Mouse (Mus musculus): Measurements from ENCODE around the gene Tsga10ip. TPM values are rescaled to one million over a fixed set of nuclear protein-coding genes. Genes with fewer than 3 reads are reported as not detected.
A peak's percentile ranks its signal among the peaks of the same experiment; 100 is the strongest.
"Not testable (repeated sequence)": the region's sequence is repeated elsewhere in the genome, so short reads cannot be mapped to it uniquely, and the experiment has no call there.

Gene Tsga10ip
- polyA plus RNA-seq, 1 experiment from 2014 or later = 1.9 TPM

DNA sequence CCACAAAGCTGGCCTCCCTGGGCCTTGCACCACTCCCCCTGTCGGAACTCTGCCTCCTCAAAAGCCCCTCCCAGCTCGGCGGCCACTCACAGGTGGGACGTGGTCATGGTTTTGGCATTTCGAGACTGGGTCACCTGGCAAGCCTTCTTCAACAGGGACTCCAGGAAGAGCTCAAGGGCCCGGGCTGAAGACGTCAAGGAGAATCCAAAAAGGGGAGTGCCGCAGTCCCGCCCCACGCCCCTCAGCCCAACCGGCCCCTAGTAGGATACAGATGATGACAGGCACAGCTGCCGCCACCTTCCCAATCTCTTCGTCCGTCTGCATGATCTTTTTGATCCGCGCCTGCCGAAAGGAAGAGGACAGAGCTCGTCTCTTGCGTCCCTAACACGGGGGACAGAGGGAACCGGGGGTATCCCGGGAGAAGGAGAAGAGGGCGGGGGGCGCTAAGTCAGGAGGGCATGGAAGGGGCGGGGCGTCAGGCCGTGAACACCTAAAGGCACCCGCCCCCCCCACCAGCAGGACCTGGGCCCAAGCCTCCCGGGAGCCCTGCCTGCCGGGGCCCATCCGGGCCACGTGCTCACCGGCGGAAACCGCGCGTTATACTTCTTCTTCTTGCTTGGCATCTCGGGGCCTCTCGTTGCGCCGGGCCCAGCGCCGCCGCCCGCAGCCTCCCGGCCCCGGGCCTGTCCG, 21.9 kb upstream of the Tsga10ip start:
- peak; percentile 77 for DNase-seq (ENCODE audit: low spot score)

DNA sequence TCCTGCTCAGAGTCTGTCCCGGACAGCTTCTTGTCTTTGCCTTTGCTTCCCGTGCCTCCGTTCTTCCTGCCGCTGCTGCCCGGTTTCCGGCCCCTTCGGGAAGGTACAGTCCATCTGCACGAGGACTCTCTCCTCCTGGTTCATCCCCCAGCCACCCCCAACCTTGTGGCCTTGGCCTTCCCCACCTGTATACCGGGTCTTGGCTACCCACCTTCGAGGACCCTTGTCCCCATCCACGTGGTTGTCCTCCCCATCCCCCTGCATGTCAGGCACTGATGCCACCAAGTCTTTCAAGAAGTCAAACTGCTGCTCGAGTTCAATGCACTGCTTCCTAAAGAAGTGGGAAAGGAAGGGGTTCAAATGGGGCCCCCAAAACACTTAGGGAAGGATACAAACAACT, 21.2 kb upstream of the Tsga10ip start:
- no peak for DNase-seq (ENCODE audit: low spot score)

DNA sequence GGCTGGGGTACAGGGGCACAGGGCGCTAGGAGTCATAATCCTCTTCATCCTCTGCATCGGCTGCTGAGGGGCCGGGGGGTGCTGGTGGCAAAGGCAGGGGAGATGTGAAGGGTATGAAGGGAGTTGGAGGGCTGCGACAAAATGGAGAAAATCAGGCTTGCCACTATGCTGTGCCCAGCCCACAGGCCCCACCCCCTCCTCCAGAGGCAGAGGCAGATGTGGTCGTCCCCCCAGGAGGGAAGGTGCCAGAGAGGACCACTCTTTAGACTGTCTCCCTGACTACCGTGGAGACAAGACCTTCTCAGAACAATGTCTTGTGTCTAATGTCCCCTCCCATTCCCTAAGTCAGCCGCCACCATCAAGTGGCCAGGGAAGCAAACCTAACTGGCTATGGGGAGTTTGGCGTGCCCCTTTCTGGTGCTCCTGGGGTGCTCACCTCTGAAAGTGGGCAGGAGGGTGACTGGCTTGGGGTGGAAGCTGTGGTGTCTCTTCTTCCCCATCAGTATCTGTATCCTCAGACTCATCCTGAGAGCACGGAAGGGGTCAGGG, 20.6 kb upstream of the Tsga10ip start:
- no peak for DNase-seq (ENCODE audit: low spot score)

DNA sequence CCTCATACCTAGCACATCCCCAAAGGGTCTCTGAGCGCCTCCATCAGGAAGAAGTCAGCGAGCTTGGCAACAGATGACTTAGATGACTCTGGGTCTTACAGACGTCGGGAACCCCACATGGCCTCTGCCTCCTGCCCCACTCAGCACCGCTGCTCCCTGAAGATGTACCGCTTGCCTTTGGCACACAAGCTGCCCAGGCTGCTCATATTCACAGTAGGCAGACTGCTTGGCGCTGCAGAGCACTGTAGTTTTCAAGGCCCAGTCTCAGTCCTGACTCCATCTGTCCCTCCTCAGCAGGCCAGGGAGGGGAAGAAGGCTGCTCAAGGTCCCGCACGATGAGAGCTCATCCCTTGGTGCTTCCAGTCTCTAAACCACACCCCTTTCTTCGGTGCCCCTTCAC, 19.9 kb upstream of the Tsga10ip start:
- DNase-seq (ENCODE audit: low spot score) = no peak

DNA sequence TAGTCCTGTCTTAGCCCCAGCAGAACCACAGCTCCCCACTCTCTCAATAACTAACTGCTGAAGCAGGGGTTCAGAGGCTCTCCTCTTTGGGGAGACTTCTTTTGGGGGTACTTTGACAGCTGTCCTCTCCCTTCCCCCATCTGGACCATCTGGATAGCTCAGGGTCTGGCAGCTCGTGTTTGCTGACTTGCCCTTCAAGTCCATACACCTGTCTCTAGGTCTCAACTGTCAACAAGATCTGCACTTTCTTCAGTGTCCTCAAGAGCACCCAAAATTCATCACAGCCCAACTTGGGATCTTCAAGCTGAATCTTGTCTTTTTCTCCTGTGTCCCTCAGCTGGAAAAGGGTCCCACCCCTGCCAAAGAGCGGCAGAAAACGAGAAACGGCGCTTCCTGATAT, 19.5 kb upstream of the Tsga10ip start:
- no peak for DNase-seq (ENCODE audit: low spot score)

DNA sequence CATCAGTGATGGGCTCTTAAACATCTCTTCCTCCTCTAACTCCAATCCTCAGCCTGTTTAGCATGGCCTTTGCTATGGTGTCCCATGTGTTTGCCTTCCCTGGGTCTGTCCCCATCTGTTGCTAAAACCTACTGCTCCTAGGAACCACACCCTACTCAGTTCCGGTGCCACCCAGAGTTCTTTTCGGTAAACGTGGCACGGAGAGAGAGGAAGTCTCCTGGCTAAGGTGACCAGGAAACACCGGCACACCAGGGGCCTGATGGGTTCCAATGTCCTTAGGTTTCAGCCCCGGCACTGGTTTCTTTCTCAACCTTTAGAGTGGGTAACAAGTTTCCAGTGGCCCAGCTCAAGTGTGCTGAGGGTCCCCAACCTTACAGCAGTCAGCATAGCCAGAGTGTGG, 18.3 kb upstream of the Tsga10ip start:
- no peak for DNase-seq (ENCODE audit: low spot score)

DNA sequence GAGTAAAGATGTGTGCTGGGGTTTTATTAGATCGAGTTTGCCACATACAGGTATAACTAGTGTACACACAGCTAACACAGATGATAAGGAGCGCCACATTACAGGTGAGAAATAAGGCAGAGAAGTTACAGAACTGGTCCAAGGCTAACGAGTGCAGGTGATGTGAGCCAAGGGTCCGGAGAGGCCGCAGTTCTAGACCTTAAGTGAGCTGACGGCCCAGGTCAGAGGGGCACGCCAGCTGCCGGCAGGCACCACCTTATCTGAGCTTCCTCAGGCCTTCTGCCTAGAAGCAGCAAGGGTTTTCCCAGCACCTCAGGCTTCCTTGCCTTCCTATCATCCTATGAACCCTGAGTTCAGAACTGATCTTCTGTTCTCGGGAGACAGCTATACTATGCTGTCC, 17.3 kb upstream of the Tsga10ip start:
- DNase-seq (ENCODE audit: low spot score) = no peak

DNA sequence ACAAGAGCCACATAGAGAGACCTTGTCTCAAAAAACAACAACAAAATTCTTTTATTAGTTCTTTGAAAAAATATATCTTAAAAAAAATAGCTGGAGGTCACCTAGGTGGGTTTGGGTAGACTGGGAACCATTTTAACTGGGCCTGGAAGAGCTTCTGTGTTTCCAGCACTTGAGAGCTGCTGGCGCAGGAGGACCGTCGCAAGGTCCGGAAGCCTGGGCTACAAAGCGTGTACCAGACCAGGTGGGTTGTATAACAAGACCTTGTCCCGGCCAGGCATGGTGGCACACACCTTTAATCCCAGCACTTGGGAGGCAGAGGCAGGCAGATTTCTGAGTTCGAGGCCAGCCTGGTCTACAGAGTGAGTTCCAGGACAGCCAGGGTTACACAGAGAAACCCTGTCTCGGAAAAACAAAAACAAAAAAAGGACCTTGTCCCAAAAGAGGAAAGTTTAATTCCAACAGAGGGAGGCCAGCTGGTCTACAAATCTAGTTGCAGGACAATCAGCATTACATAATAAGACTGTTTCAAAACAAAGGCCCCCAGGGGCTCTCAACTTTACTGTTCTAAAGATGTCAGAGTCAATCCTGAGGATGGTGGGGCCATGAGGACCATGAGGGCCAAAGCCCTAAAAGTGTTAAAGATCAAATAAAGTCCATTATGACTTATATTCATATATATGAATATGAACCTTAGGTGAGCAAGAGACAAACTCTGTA, 16.6 kb upstream of the Tsga10ip start:
- DNase-seq (ENCODE audit: low spot score) = no peak

DNA sequence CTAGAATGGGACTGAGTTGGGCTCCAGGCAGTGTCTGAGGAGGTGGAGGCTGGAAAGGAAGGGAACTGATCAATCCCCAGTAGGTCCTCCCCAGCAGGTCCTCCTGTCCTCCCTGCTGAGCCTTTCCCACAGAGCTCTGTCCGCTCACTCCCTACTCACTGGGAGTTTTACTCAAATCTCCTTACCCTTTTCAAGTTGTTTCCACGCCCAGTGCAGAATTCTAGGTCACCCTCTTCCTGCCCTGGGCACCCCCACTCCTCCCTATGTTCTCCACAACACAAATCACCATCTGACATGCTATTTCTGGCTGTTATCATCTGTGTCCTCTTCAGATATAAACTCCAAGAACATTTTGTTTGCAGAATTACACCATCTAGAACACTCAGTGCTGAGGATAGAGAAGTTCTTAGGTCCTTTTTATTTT, 12.2 kb upstream of the Tsga10ip start:
- no peak for DNase-seq (ENCODE audit: low spot score)

DNA sequence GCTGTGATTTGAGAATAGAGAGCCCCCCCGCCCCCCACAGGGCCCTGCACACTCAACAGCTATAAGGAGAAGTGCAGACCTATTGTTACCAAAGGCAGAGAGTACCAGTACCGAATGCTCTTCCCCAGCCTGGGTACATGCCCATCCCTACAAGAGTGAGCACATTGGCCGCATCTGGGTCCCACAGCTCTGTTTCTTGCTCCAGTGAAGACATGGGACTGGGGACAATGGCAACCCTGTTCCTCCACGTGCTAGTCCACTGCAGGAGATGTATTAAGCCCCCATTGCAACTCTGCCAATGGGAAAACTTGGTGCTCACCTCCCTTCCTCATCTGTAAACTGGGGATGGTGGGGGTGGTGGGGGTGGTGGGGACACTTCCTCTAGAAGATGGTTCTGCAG, 11.5 kb upstream of the Tsga10ip start:
- DNase-seq (ENCODE audit: low spot score) = no peak

DNA sequence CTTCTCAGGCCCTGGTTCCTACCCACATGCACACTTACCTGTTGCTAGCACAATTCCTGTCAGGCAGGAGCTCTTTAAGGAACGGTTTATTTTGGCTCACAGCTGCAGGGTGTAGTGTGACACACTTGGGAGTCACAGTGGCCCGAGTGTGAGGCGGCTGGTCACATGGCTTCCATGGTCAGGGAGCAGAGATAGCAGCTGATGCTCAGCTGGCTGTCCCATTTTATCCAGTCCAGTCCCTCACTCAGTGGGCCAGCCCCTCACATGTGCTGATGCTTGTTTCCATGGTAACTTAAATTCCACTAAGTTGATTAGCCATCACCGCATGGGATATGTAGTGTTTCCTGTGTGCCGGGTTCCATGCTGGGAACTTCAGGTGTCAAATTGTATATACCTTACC, 9.6 kb upstream of the Tsga10ip start:
- no peak for DNase-seq (ENCODE audit: low spot score)

DNA sequence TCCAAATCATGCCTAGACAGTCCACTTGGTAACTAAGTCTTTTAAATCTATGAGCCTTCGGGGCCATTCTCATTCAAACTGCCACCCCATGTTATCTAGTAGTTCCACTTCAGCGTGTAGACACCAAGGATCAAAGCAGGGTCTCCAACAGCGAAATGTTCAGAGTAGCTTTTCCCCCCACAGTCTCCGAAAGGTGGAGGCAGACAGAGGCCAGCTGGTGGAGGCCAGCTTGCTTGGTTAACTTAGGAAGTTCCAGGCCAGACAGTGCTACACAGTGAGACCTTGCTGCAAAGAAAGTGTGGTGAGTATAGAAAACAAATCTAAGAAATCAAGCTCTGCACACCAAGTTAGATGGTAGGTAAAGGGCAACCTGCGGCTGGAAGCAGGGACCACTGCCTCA, 8.3 kb upstream of the Tsga10ip start:
- DNase-seq (ENCODE audit: low spot score) = no peak

DNA sequence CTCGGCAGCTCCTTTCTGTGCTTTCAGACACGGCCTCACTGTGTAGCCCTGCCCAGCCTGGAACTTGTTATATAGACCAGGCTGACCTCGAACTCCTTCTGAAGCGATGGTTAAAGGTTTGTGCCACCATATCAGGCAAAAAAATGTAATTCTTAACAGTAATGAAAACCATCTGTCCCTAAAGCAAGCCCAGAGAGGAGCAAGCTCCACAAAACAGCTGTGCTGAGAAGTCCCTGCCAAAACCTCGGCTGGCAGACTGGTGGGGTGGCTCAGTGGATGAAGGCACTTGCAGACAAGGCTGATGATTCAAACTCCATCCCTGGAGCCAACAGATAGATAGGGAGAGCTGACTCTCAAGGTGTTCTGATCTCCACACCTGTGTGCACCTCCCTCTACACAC, 6.7 kb upstream of the Tsga10ip start:
- no peak for DNase-seq (ENCODE audit: low spot score)

DNA sequence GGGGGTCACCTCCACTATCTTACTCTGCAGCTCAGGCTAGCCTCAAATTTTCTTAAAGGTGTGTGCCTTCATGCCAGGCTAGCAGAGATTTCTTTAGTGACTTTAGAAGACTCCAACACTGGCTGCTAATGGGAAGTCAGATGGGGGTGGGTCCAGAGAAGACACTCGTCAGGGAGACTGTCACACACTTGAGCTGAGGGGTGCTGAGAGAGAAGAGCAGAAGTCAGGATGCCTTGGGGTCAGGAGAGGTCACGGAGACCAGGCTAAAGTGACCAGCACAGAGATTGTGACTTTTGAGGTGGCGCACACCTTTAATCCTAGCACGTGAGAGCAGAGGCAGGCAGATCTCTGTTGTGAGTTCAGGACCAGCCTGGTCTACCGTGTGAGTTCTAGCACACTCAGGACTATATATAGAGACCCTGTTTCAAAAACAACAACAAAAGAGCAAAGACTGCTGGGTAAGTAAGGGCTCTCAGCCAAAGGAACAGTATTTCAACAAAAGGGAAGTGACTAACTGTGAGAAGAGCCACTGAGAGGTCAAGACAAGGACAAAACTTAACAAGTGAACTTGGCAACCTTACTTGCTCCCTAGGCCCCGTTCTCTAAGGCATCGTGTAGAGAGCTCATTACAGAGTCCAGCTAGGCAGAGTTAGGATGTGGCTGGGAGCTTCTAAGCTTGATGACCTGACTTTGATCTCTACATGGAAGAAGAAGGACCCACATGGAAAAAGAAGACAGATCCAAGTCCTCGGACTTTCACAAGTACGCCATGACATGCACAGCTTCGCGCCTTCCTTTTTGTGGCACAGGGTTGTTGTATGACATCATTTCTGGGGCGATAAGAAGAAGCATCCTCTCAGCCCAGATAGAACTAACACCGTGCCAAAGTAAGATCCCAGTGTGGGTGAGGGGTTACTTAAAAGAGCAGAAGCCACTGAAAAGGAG, 6.0 kb upstream of the Tsga10ip start:
- DNase-seq (ENCODE audit: low spot score) = no peak

DNA sequence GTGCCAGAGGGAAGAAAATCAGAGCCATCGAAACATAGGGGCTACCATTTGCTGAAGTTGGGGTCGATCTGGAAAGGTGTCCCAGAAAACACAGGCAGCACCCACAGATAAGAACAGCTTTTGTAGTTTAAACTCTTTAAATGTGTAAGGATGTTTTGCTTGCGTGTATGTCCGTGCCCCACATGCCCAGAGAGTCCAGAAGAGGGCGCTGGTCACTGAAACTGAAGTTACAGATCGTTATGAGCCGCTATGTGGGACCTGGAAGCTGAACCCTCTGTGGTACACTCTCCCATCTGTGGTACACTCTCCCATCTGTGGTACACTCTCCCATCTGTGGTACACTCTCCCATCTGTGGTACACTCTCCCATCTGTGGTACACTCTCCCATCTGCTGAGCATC, 4.8 kb upstream of the Tsga10ip start:
- DNase-seq (ENCODE audit: low spot score) = peak; percentile 81

DNA sequence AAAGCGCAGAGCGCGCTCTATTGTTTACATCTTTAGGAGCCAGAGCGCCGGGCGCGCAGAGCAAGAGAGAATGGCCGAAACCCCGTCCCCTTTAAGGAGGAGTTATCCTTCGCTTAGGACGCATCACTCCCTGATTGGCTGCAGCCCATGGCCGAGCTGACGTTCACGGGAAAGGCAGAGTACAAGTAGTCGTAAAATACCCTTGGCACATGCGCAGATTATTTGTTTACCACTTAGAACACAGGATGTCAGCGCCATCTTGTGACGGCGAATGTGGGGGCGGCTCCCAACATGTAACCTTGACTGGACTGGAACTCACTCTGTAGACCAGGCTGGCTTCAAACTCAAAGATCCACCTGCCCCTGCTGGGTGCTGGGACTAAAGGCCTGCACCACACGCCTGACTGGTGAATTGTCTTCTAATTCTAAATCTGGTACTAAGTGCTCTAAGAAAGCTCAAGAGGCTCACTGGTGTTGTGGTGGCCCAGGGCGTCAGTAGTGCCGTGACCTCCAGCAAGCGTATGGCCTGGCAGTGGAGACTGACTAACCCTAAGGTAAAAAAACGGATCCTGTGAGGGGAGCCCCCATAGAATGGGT, 4.3 kb upstream of the Tsga10ip start:
- peak; percentile 74 for DNase-seq (ENCODE audit: low spot score)

DNA sequence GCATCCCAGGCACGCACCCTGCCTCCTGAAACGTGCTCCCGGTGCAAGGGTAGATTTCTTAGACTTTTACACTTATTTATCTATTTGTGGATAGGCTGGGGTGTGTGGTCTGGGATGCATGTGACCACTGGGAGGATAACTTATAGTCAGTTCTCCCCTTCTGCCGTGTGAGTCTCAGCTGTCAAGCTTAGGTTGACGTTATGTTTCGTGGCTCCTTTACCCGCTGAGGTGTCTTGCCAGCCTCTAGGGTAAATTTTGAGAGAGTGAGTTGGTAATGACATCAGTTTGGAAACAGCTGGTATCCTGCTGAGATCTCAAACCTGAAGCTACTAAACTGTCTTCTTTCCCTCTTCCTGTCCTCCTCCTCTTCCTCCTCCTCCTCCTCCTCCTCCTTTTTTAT, 3.6 kb upstream of the Tsga10ip start:
- peak; percentile 76 for DNase-seq (ENCODE audit: low spot score)

DNA sequence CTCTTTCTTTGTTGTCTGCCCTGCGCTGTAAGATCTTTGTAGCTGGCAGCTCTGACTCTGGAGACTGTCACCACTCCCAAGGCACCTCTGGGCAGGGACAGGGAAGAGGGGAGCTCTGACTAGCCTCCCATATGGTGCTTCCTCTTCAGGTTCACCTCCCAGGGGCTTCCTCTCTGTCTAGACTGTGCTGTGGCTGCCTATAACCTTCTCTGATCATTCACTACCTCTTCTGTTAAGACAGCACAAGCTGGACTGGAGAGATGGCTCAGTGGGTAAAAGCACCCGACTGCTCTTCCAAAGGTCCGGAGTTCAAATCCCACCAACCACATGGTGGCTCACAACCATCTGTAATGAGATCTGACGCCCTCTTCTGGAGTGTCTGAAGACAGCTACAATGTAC, 1.3 kb downstream of the Tsga10ip start:
- not testable (repeated sequence) for DNase-seq (ENCODE audit: low spot score)

DNA sequence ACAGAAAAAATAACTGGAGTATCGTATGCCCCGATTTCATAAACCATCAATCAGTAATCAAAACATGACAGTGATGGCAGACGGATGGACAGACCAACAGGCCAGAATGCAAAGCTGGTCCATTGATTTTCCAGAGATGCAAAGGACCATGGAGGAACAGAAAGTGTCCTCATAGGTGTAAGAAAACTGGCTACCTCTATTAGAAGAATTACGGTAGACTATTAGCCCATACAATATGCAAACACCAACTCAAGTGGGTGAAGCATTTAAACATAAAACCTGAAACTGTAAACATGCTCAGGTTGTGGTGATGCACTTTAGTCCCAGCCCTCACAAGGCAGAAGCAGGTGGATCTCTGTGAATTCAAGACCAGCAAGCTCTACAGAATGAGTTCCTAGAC, 7.0 kb downstream of the Tsga10ip start:
- no peak for DNase-seq (ENCODE audit: low spot score)

DNA sequence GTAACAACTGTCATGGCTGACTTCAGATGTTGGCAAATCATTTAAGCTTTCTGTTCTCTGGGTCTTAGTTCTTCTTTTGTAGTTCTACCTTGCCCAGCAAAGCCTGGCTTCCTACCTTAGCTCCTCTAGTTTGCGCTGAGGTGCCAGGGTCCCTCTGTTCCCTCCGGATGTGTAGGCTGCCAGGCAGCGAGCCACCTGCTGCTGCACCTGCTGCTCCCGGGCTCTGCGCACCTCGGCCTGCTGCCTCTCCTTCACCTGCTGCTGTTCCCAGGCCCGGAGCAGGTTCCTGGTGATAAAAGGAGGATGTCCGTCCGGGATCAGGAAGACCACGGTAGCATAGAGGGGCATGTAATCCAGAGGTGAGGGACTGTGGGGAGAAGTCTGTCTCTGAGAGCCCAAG, 8.2 kb downstream of the Tsga10ip start:
- DNase-seq (ENCODE audit: low spot score) = no peak

DNA sequence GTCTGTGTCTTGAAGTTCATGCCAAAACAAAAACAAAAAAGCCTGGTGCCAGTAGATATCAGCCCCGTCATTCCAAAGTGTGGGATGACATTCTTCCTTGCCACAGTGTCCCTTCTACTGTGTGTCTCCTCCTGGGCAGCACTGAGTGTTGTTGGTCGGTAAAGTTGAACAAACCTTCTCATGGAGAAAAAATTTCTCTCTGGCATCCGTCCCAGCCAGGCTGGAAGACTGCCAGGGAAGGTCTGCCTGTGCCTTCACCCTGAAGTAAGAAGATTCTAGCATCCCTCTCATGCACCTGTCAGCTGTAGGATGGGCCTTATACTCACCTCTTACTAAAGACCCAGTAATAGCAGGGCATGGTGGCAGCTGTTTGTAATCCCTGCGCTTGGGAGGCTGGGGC, 9.4 kb downstream of the Tsga10ip start:
- no peak for DNase-seq (ENCODE audit: low spot score)
